Mouse (Mus musculus) heart, embryonic 11.5 days (tissue): ENCODE data around the gene Best2. TPM values are rescaled to one million over a fixed set of nuclear protein-coding genes. Genes with fewer than 3 reads are reported as not detected.

Experiments
- ATAC-seq: fragments of 200-750 bp; cut with Nextera tagmentation; replicated peaks from 2 replicates; pipeline ENCODE4 v1.8.0; 2017; ENCODE audit warnings: moderate library complexity; ENCODE audit not compliant: insufficient number of reproducible peaks, low FRiP score, low TSS enrichment
- H3K27ac ChIP-seq: fragments of 300-500 bp; sonication (generic); 2 replicates; pipeline ENCODE4 v1.5.1; 2014; ENCODE audit warnings: mild to moderate bottlenecking, low read depth, low read length
- H3K27me3 ChIP-seq: fragments of 300-500 bp; sonication (generic); 2 replicates; pipeline ENCODE4 v1.6.1; 2014; ENCODE audit warnings: mild to moderate bottlenecking, low read length, mixed read lengths; ENCODE audit not compliant: control insufficient read depth, insufficient read depth
- H3K36me3 ChIP-seq: fragments of 300-500 bp; sonication (generic); 2 replicates; pipeline ENCODE4 v1.6.1; 2014; ENCODE audit warnings: mild to moderate bottlenecking, low read length, moderate library complexity, mixed read lengths; ENCODE audit not compliant: control insufficient read depth, insufficient read depth
- H3K4me1 ChIP-seq: fragments of 300-500 bp; sonication (generic); 2 replicates; pipeline ENCODE4 v1.6.1; 2014; ENCODE audit warnings: low read length; ENCODE audit not compliant: control insufficient read depth, insufficient read depth
- H3K4me2 ChIP-seq: fragments of 300-500 bp; sonication (generic); 2 replicates; pipeline ENCODE4 v1.6.1; 2014; ENCODE audit warnings: mild to moderate bottlenecking, moderate library complexity
- H3K4me3 ChIP-seq: fragments of 300-500 bp; sonication (generic); 2 replicates; pipeline ENCODE4 v1.5.1; 2014; ENCODE audit warnings: low read depth, low read length
- H3K9ac ChIP-seq: fragments of 300-500 bp; sonication (generic); 2 replicates; pipeline ENCODE4 v1.6.1; 2014; ENCODE audit warnings: mild to moderate bottlenecking, low read depth, low read length, moderate library complexity
- H3K9me3 ChIP-seq: fragments of 300-500 bp; sonication (generic); replicated peaks from 2 replicates; pipeline ENCODE4 v1.6.1; 2016; ENCODE audit warnings: low read length; ENCODE audit not compliant: control insufficient read depth
- WGBS: fragments of 180-500 bp; shearing (Covaris S2); extraction: QIAGEN DNeasy Blood & Tissue Kit; methylation state at CpG from one replicate; pipeline ENCODE4 v1.1.7; 2014; ENCODE audit not compliant: insufficient replicate concordance; 5-methylcytosine and 5-hydroxymethylcytosine counted together
- polyA plus RNA-seq: library from polyadenylated mRNA; unstranded; fragments of >200 nt; fragmentation: Nextera tagmentation; extraction: Ambion mirVana; gene quantifications from 2 replicates; pipeline ENCODE4 v1.2.1, GENCODE M21; 2014

Best2 gene
- polyA plus RNA-seq, 1 experiment from 2014 or later = not detected

DNA sequence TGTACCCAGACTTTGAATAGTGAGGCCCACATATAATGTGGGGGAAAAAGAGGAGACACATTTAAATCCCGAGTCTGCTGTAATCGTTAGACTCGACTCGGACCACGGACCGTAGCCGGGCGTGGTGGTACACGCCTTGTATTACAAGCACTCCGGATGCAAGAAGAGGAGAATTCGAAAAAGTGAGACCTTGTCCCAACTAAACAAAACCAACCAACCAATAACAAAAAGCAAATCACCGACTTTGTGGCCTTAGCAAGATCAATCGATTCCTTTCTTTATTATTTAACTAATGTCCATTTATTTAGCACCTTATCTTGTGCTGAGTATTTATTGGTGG, 13.2 kb upstream of the Best2 start:
- Histone ChIP-seq H3K36me3 (peaks cover 17% of the 10 kb centered on the region), H3K4me3 (peak overlapping the region; percentile 96), H3K4me1 (peaks cover 31% of the 10 kb centered on the region), H3K27ac (peak overlapping the region; percentile 77), H3K9ac (peak overlapping the region; percentile 99), H3K27me3 (no peaks in the 10 kb centered on the region), H3K9me3 (no peaks in the 10 kb centered on the region), H3K4me2 (peak overlapping the region; percentile 91)
- ATAC-seq = no peak
- under 1% methylated on average over 13 of the region's 13 CpGs for WGBS

DNA sequence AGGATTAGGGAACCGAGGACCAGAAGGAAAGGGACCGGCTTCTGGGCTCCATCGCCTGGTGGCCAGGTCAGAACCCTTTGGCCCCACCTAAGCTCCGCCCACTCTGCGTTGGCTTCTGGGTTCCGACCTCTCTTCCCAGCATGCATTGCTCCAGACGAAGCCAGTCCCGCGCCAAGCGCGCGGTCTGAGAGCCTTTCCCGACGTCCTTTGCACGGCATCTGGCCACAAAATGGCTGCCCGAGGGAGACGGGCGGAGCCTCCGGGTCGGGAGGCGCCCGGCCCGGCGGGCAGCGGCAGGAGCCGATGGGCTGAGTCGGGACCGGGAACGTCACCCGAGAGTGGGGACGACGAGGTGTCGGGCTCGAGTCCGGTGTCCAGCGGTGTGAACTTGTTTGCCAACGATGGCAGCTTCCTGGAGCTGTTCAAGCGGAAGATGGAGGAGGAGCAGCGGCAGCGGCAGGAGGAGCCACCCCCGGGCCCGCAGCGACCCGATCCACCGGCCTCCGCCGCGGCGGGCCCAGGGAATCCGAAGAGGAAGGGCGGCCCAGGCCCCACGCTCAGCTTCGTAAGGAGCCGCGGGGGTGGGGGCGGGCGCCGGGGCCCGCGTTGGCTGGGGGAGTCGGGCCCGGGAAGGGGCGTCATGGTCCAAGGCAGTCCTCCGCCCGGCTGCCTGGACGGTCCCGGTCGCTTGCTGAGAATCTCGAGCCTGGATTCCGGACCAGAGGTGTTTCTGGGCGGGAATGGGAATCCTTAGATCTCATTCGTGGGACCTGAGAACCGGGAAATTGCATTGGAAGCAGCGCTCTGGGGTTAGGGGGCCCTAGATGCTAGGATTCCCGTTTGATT, 12.6 kb upstream of the Best2 start, which contains the start of gene Trir:
Gene Trir (plus strand): TSS at position 154 of the 846 bp plus-strand sequence.
- H3K27me3 ChIP-seq = no peaks in the 10 kb centered on the region
- no peaks in the 10 kb centered on the region for H3K9me3 ChIP-seq
- H3K9ac ChIP-seq = peak within 1 kb of the TSS; percentile 99
- H3K4me2 ChIP-seq = peak within 1 kb of the TSS; percentile 91
- H3K4me3 ChIP-seq = peak within 1 kb of the TSS; percentile 96
- ATAC-seq = peak; percentile 81
- peaks cover 31% of the 10 kb centered on the region for H3K4me1 ChIP-seq
- WGBS = under 1% methylated on average over 75 of the region's 75 CpGs
- H3K36me3 ChIP-seq = peaks cover 18% of the 10 kb centered on the region
- H3K27ac ChIP-seq = peak within 1 kb of the TSS; percentile 77

DNA sequence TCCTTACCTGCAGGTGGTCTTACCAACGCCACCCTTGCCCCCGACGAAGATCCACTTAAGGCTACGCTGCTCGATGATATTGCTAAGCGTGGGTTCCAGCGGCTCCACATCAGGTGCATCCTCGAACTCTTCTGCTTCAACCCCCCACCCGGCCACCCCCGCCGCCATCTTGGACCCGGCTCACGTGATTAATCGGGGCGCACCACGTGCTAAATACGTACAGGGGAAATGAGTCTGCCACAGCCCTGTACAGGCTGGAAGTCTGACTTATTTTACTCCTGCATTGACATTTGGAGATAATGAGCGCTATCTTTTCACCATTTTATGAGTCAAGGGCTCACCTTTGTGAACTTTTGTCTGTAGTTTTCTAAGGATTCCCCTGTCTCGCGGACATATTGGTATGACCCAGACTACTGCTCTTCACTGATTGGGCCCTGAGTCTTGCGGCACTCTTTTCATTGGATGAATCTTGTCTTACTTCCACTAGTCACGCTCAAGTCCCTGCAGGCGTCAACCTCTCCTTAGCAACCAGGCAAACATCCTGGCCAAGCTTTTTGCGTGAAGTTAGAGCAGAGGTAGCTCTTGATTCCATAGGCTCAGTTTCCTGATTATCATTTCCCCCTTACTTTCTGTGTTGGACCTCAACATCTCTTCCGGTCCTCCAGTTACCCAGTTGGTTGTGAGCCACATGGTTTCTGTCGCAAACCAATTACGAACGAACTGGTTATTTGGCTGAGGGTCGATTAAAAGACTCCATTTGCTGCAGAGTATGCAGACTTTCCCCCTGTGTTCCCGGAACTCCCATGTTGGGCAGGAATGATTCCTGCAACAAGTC, 11.0 kb upstream of the Best2 start, which contains the start of gene Asna1:
Gene Asna1 (minus strand): TSS at position 184 of the 835 bp plus-strand sequence.
- H3K4me2 ChIP-seq = peak within 1 kb of the TSS; percentile 91

DNA sequence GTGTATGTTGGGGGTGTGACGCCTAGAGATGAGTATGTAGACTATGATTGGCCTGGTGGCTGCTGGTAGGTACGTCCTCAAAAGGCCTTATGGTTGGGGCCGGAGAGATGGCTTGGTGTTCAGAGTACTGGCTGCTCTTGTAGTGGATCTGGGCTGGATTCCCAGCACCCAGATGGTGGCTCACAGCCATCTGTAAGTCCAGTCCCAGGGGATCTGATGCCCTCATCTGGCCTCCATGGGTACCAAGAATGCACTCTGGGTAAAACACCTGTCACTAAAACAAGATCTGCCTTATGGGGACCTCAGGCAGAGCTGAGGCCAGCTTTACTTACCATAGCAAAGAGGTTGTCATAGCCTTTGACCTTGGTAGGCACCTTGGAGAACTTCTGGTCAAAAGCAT, 9.5 kb upstream of the Best2 start:
- Histone ChIP-seq H3K27me3 (no peaks in the 10 kb centered on the region), H3K36me3 (peaks cover 15% of the 10 kb centered on the region), H3K27ac (no peak overlapping the region), H3K4me3 (peak overlapping the region; percentile 96; the same call in 1 of the 2 replicates), H3K4me2 (peak overlapping the region; percentile 91), H3K9ac (no peak overlapping the region), H3K4me1 (peaks cover 26% of the 10 kb centered on the region), H3K9me3 (no peaks in the 10 kb centered on the region)
- WGBS = 96% methylated on average over 3 of the region's 3 CpGs
- ATAC-seq = no peak

More for the DNA sequence above, 11.0 kb upstream of the Best2 start, which contains the start of gene Asna1:
- Histone ChIP-seq H3K36me3 (peaks cover 18% of the 10 kb centered on the region), H3K27me3 (no peaks in the 10 kb centered on the region), H3K27ac (peak within 1 kb of the TSS; percentile 77), H3K4me3 (peak within 1 kb of the TSS; percentile 96), H3K9me3 (no peaks in the 10 kb centered on the region), H3K4me1 (peaks cover 31% of the 10 kb centered on the region), H3K9ac (peak within 1 kb of the TSS; percentile 85)
- 6% methylated on average over 30 of the region's 30 CpGs for WGBS
- peak; percentile 85 for ATAC-seq

DNA sequence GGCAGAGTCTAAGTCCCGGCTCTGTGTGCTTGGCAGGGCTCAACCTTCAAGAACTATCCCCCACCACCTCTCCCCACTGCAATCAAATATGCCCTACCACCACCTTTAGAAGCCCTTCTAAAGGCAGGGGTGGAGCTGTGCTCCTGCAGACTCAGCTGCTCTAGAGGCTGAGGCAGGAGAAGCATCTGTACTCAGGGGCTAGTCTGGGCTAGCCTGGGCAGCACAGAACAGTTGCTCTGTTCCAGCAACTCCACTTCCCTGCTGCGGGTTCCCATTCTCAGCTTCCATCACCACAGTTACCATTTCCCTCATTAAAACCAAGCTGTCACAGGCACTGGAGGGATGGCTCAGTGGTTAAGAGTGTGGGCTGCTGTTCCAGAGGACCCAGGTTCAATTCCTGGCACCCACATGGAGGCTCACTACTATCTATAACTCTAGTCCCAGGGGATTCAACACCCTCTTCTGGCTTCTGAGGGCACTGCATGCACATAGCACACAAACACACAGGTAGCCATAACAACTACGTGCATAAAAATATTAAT, 7.3 kb upstream of the Best2 start:
- Histone ChIP-seq H3K36me3 (peaks cover 17% of the 10 kb centered on the region), H3K9me3 (no peaks in the 10 kb centered on the region), H3K27ac (no peak overlapping the region), H3K4me2 (no peak overlapping the region), H3K27me3 (no peaks in the 10 kb centered on the region), H3K4me3 (no peak overlapping the region), H3K4me1 (peaks cover 16% of the 10 kb centered on the region), H3K9ac (no peak overlapping the region)
- 94% methylated on average over 3 of the region's 3 CpGs for WGBS
- no peak for ATAC-seq

DNA sequence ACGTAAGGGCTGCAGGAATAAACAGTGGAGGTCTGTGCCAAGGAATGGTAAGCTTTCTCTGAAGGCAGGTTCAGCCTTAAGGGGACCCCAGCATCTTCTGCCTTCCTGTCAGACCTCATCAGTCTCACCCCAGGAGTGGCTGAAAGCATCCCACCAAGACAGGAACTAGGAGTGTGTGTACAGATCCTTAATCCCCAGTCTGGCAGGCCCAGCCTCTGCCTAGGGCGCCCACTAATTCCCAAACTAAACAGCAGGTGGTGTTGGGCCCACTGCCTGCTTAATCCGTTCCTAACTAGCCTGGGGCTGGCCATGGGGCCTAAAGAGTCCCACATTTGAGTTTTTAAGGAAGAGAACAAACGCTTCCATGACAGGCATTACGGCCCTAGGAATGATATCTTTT, 2.9 kb upstream of the Best2 start:
- H3K4me2 ChIP-seq = no peak overlapping the region
- no peak overlapping the region for H3K9ac ChIP-seq
- H3K4me3 ChIP-seq = no peak overlapping the region
- H3K4me1 ChIP-seq = no peaks in the 10 kb centered on the region
- WGBS = 44% methylated on average over 5 of the region's 5 CpGs
- no peak overlapping the region for H3K27ac ChIP-seq
- peaks cover 13% of the 10 kb centered on the region for H3K36me3 ChIP-seq
- ATAC-seq = no peak
- no peaks in the 10 kb centered on the region for H3K9me3 ChIP-seq
- peaks cover 24% of the 10 kb centered on the region for H3K27me3 ChIP-seq

DNA sequence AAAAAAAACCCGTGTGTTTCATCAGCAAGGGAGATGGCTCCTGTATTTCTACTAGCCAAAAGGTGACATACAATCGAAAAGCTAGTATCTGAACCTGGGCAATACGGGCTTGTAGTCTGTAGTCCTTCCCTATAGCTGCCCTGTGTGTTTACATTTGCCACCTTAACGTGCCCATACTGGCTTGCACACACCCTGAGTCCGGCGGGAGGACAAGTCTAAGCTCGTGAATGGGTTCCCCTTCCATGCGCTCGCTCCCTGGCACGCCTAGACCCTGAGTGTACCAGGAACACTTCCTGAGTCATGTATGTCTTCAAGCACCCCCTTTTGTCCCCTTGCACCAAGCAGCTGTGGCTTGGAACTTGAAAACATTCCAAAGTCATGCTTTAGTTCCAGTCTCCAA, 2.4 kb upstream of the Best2 start:
- no peaks in the 10 kb centered on the region for H3K4me1 ChIP-seq
- no peak overlapping the region for H3K4me2 ChIP-seq
- no peaks in the 10 kb centered on the region for H3K9me3 ChIP-seq
- WGBS = 71% methylated on average over 10 of the region's 10 CpGs
- no peak overlapping the region for H3K4me3 ChIP-seq
- no peak for ATAC-seq
- H3K9ac ChIP-seq = no peak overlapping the region
- H3K27ac ChIP-seq = no peak overlapping the region
- H3K36me3 ChIP-seq = peaks cover 10% of the 10 kb centered on the region
- peaks cover 25% of the 10 kb centered on the region for H3K27me3 ChIP-seq

DNA sequence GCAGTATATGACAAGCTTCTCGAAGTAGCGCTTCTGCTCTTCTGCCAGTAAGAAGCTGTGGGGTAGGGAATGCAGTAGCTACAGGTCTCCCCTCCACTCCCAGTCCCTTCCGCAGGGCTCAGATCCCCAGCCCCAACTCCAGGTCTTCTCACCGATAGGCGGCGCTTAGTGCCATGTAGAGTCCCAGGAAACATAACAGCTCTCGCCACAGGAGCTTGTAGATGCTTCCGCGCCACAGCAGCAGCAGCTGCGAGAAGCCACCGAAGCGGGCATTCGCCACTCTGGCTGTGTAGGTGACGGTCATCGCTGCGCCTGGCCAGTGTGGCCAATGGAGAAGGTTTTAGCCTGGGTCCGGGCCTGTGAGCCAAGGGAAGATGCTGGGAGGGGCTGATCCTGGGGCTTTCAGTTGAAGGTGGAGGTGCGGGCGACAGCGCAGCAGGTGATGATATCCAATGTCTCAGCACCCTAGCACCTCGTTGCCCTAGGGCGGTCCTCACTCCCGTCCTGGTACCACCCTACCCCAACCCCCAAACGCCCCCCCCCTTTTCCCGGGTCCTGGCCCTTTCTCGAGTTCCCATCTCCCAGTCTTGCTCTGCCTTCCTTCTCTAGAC, 996 bp downstream of the Best2 start:
- ATAC-seq = no peak
- H3K4me1 ChIP-seq = no peaks in the 10 kb centered on the region
- peak overlapping the region; percentile 30 for H3K4me3 ChIP-seq
- no peaks in the 10 kb centered on the region for H3K9me3 ChIP-seq
- no peak overlapping the region for H3K9ac ChIP-seq
- 5% methylated on average over 24 of the region's 26 CpGs for WGBS
- peaks cover 52% of the 10 kb centered on the region for H3K27me3 ChIP-seq
- peak overlapping the region; percentile 55 for H3K4me2 ChIP-seq
- no peak overlapping the region for H3K27ac ChIP-seq
- no peaks in the 10 kb centered on the region; the same call in 1 of the 2 replicates for H3K36me3 ChIP-seq
